Mouse (Mus musculus) stomach, postnatal 0 days (tissue): Measurements from ENCODE around the gene Wwc1.

ENCODE experiments used
- CTCF ChIP-seq: IDR thresholded peaks from 2 replicates; pipeline ENCODE4 v1.5.1; 2016; ENCODE audit warnings: antibody characterized with exemption, low read depth, mild to moderate bottlenecking, moderate library complexity
- EP300 ChIP-seq: optimal IDR thresholded peaks from 2 replicates; pipeline ENCODE3; 2016; ENCODE audit warnings: antibody characterized with exemption

GRCm38 (mm10) chr11:35856359-35857040 is 123.8 kb downstream of the Wwc1 start:
- no peak for TF ChIP-seq CTCF
- TF ChIP-seq EP300, result no peak
